Mouse (Mus musculus) G1E (cell line): ENCODE data around the gene Rxfp4.

Source experiments
- CTCF ChIP-seq: IDR thresholded peaks from 2 replicates; pipeline ENCODE4 v1.5.1; 2012; ENCODE audit warnings: low read depth, low read length, inconsistent platforms, mixed read lengths
- GATA1 ChIP-seq: IDR thresholded peaks from 2 replicates; pipeline ENCODE4 v1.6.1; 2012; ENCODE audit warnings: borderline replicate concordance, low read length, inconsistent platforms, mixed read lengths
- GATA2 ChIP-seq: IDR thresholded peaks from 2 replicates; pipeline ENCODE4 v1.6.1; 2012; ENCODE audit warnings: low read depth, low read length, inconsistent platforms, borderline replicate concordance
- POLR2AphosphoS5 ChIP-seq: IDR thresholded peaks from 2 replicates; pipeline ENCODE4 v1.6.1; 2012; ENCODE audit warnings: low read depth, low read length, inconsistent platforms; ENCODE audit not compliant: insufficient replicate concordance
- TAL1 ChIP-seq: conservative IDR thresholded peaks from 2 replicates; pipeline ENCODE4 v1.6.1; 2012; ENCODE audit warnings: low read depth, low read length, inconsistent platforms, mixed read lengths

GRCm38 (mm10) chr3:88700247-88700646, 47.3 kb upstream of the Rxfp4 start:
- TF ChIP-seq POLR2AphosphoS5, result no peak
- TF ChIP-seq CTCF, result no peak
- TF ChIP-seq TAL1, result no peak
- no peak for TF ChIP-seq GATA1
- TF ChIP-seq GATA2, result no peak
